Mouse (Mus musculus) myocyte (in vitro differentiated cells): Measurements from ENCODE around the gene Nubpl. TPM values are rescaled to one million over a fixed set of nuclear protein-coding genes. Genes with fewer than 3 reads are reported as not detected.

Experiments
- H3K27me3 ChIP-seq: one replicate; pipeline ENCODE4 v1.6.1; 2011; ENCODE audit not compliant: control insufficient read depth, insufficient read depth, insufficient read length
- H3K36me3 ChIP-seq: one replicate; pipeline ENCODE4 v1.6.1; 2011; ENCODE audit not compliant: control insufficient read depth, insufficient read depth
- H3K4me2 ChIP-seq: one replicate; pipeline ENCODE4 v1.6.1; 2011; ENCODE audit warnings: low read depth, control low read depth
- H3K4me3 ChIP-seq: one replicate; pipeline ENCODE4 v1.5.1; 2011; ENCODE audit warnings: mild to moderate bottlenecking, control low read depth, moderate library complexity
- H3K79me2 ChIP-seq: one replicate; pipeline ENCODE4 v1.6.1; 2011; ENCODE audit not compliant: control insufficient read depth, insufficient read depth
- H3ac ChIP-seq: one replicate; pipeline ENCODE4 v1.6.1; 2011; ENCODE audit not compliant: control insufficient read depth, insufficient read length
- CEBPB ChIP-seq: IDR thresholded peaks from 2 replicates; pipeline ENCODE4 v1.6.1; 2011; ENCODE audit warnings: mild to moderate bottlenecking, moderate library complexity; ENCODE audit not compliant: poor library complexity, insufficient read depth, severe bottlenecking
- E2F4 ChIP-seq: IDR thresholded peaks from one replicate; pipeline ENCODE4 v1.6.1; 2011; ENCODE audit warnings: mild to moderate bottlenecking, control low read depth, moderate library complexity; ENCODE audit not compliant: insufficient read depth
- MAX ChIP-seq: IDR thresholded peaks from one replicate; pipeline ENCODE4 v1.6.1; 2011; ENCODE audit warnings: low read depth, mild to moderate bottlenecking, control low read depth
- MYOD1 ChIP-seq, 3 experiments: IDR thresholded peaks; one replicate each; pipeline ENCODE4 v1.6.1; 2011; ENCODE audit warnings: control low read depth in 2 of 3, low read depth in 2 of 3, mild to moderate bottlenecking in 2 of 3, moderate library complexity in 1 of 3; ENCODE audit not compliant: insufficient read length in 2 of 3, control insufficient read depth in 1 of 3
- MYOG ChIP-seq, 3 experiments: IDR thresholded peaks; one replicate each; pipeline ENCODE4 v1.6.1; 2011; ENCODE audit warnings: control low read depth in 2 of 3, low read depth in 2 of 3, mild to moderate bottlenecking in 2 of 3; ENCODE audit not compliant: insufficient read length in 2 of 3, control insufficient read depth in 1 of 3, insufficient read depth in 1 of 3
- POLR2A ChIP-seq: IDR thresholded peaks from one replicate; pipeline ENCODE4 v1.6.1; 2011; ENCODE audit warnings: low read depth, mild to moderate bottlenecking, control low read depth, moderate library complexity; ENCODE audit not compliant: insufficient read length
- POLR2AphosphoS2 ChIP-seq: IDR thresholded peaks from one replicate; pipeline ENCODE4 v1.6.1; 2011; ENCODE audit warnings: low read depth, control low read depth; ENCODE audit not compliant: insufficient read length
- REST ChIP-seq: IDR thresholded peaks from one replicate; pipeline ENCODE4 v1.6.1; 2011; ENCODE audit warnings: mild to moderate bottlenecking, control low read depth, moderate library complexity; ENCODE audit not compliant: insufficient read depth, insufficient read length
- SRF ChIP-seq: IDR thresholded peaks from one replicate; pipeline ENCODE4 v1.6.1; 2011; ENCODE audit warnings: low read depth; ENCODE audit not compliant: control insufficient read depth, insufficient read length
- TCF12 ChIP-seq: IDR thresholded peaks from one replicate; pipeline ENCODE4 v1.6.1; 2011; ENCODE audit warnings: mild to moderate bottlenecking, control low read depth; ENCODE audit not compliant: poor library complexity, insufficient read depth, severe bottlenecking
- TCF3 ChIP-seq: IDR thresholded peaks from one replicate; pipeline ENCODE4 v1.6.1; 2011; ENCODE audit warnings: low read depth, control low read depth; ENCODE audit not compliant: insufficient read length
- USF1 ChIP-seq: IDR thresholded peaks from one replicate; pipeline ENCODE4 v1.6.1; 2011; ENCODE audit warnings: low read depth, mild to moderate bottlenecking, control low read depth, moderate library complexity
- polyA plus RNA-seq: library from polyadenylated mRNA; unstranded; fragments of >200 nt; fragmentation: generic; extraction: Trizol; gene quantifications from one replicate; pipeline ENCODE4 v1.2.1, GENCODE M21; 2012; ENCODE audit warnings: missing spikeins

The Nubpl gene
- polyA plus RNA-seq, 1 experiment, result 6.6 TPM

- Histone ChIP-seq H3K36me3 (no peaks in the 10 kb centered on the region), H3K4me2 (peak overlapping the region; percentile 7), H3K27me3 (no peaks in the 10 kb centered on the region), H3K79me2 (no peaks in the 10 kb centered on the region), H3ac (no peak overlapping the region), H3K4me3 (no peak overlapping the region)
- TF ChIP-seq USF1 (peak; percentile 24), REST (no peak), POLR2A (no peak), MAX (no peak), MYOG (IDR thresholded peaks at IDR 0.05; ENCODE audit: control insufficient read depth in 1 of 3, insufficient read depth in 1 of 3, insufficient read length in 2 of 3, low read depth in 2 of 3) (no peak), E2F4 (no peak), TCF3 (no peak), POLR2AphosphoS2 (no peak)
Measured at GRCm38 (mm10) chr12:52338136-52338753, 240.7 kb downstream of the Nubpl start.

GRCm38 (mm10) chr12:52346611-52347010 is 249.1 kb downstream of the Nubpl start:
- no peak for TF ChIP-seq USF1
- no peak for TF ChIP-seq E2F4
- no peak for TF ChIP-seq POLR2AphosphoS2
- TF ChIP-seq CEBPB, result no peak
- no peak for TF ChIP-seq MAX
- TF ChIP-seq SRF, result no peak
- Histone ChIP-seq H3K27me3 (no peaks in the 10 kb centered on the region), H3K4me3 (no peak overlapping the region), H3K79me2 (no peaks in the 10 kb centered on the region), H3K36me3 (no peaks in the 10 kb centered on the region), H3K4me2 (no peak overlapping the region), H3ac (no peak overlapping the region)

- Histone ChIP-seq H3K4me2 (no peak overlapping the region), H3K4me3 (no peak overlapping the region), H3K79me2 (no peaks in the 10 kb centered on the region), H3K27me3 (no peaks in the 10 kb centered on the region), H3K36me3 (no peaks in the 10 kb centered on the region), H3ac (no peak overlapping the region)
- no peak for TF ChIP-seq MYOD1 (IDR thresholded peaks at IDR 0.05; ENCODE audit: control insufficient read depth in 1 of 3, insufficient read length in 2 of 3, low read depth in 2 of 3)
- no peak for TF ChIP-seq USF1
- no peak for TF ChIP-seq CEBPB
- no peak for TF ChIP-seq SRF
- TF ChIP-seq REST, result no peak
- TF ChIP-seq E2F4, result no peak
- TF ChIP-seq TCF12, result no peak
- no peak for TF ChIP-seq POLR2A
- no peak for TF ChIP-seq POLR2AphosphoS2
- TF ChIP-seq MAX, result no peak
- no peak for TF ChIP-seq TCF3
Measured at GRCm38 (mm10) chr12:52350276-52350675, 252.7 kb downstream of the Nubpl start.

GRCm38 (mm10) chr12:52359484-52359883 is 261.9 kb downstream of the Nubpl start:
- TF ChIP-seq POLR2AphosphoS2, result no peak
- no peak for TF ChIP-seq USF1
- no peak for TF ChIP-seq TCF3
- TF ChIP-seq CEBPB, result no peak
- TF ChIP-seq TCF12, result no peak
- no peak for TF ChIP-seq MYOG (IDR thresholded peaks at IDR 0.05; ENCODE audit: control insufficient read depth in 1 of 3, insufficient read depth in 1 of 3, insufficient read length in 2 of 3, low read depth in 2 of 3)
- no peak for TF ChIP-seq MAX
- Histone ChIP-seq H3K27me3 (no peaks in the 10 kb centered on the region), H3K79me2 (no peaks in the 10 kb centered on the region), H3K36me3 (no peaks in the 10 kb centered on the region), H3ac (no peak overlapping the region), H3K4me3 (no peak overlapping the region), H3K4me2 (no peak overlapping the region)

GRCm38 (mm10) chr12:52360136-52360535 is 262.6 kb downstream of the Nubpl start:
- H3K4me3 ChIP-seq, result no peak overlapping the region

More at GRCm38 (mm10) chr12:52360136-52360535, 262.6 kb downstream of the Nubpl start:
- TF ChIP-seq MYOD1 (IDR thresholded peaks at IDR 0.05; ENCODE audit: control insufficient read depth in 1 of 3, insufficient read length in 2 of 3, low read depth in 2 of 3) (no peak), CEBPB (no peak), TCF3 (no peak), E2F4 (no peak), POLR2AphosphoS2 (no peak), SRF (no peak), MAX (no peak), TCF12 (no peak), REST (no peak)
- H3K79me2 ChIP-seq, result no peaks in the 10 kb centered on the region
- H3K27me3 ChIP-seq, result no peaks in the 10 kb centered on the region
- no peaks in the 10 kb centered on the region for H3K36me3 ChIP-seq
- H3K4me2 ChIP-seq, result no peak overlapping the region
- H3ac ChIP-seq, result no peak overlapping the region
